Mouse (Mus musculus): Measurements from ENCODE around the gene Vmn2r48. TPM values are rescaled to one million over a fixed set of nuclear protein-coding genes. Genes with fewer than 3 reads are reported as not detected.

Gene Vmn2r48
- not detected for total RNA-seq (2023)

DNA sequence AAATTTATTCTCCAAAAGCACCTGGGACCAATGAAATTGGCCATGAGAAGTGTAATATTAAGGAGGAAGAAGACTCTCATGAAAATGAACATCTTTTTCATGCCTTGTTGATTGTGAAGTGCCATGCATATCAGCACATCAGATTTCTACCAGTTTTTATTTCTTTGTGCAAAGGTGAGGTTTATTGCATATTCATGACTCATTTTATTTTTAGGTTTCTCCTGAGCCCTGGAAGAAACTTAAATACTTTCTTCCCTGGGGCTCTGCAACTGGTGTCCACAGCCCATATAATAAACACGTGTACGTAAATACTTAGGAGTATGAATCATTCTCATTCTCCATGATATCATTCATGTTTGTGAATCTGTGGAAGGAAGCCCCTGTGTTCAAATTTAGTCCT lies at the start of gene Vmn2r48:
TSS of gene Vmn2r48 (minus strand) at position 101 of the 400 bp plus-strand sequence.

DNA sequence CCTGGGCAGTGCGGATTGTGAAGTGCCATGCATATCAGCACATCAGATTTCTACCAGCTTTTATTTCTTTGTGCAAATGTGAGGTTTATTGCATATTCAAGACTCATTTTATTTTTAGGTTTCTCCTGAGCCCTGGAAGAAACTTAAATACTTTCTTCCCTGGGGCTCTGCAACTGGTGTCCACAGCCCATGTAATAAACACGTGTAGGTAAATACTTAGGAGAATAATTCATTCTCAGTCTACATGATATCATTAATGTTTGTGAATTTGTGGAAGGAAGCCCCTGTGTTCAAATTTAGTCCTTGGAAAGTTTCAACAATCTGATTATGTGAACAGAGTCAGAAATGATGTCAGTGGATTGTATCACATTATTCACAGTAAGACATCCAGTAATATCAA lies 38.8 kb upstream of the Vmn2r48 start, which contains the start of gene Vmn2r49:
TSS of gene Vmn2r49 (minus strand) at position 101 of the 400 bp plus-strand sequence.

Other genes with a start within 250 kb of the Vmn2r48 start
- gene Vmn2r46, start 183.0 kb downstream of the Vmn2r48 start, total RNA-seq (2023): not detected
- not detected for gene Vmn2r47, start 112.3 kb downstream of the Vmn2r48 start, total RNA-seq (2023)
- gene Vmn2r49, start 38.7 kb upstream of the Vmn2r48 start, total RNA-seq (2023): not detected
- gene Vmn2r50, start 99.7 kb upstream of the Vmn2r48 start, total RNA-seq (2023): not detected
- gene Vmn2r51, start 152.2 kb upstream of the Vmn2r48 start, total RNA-seq (2023): not detected
- gene Vmn2r52, start 223.0 kb upstream of the Vmn2r48 start, total RNA-seq (2023): 0.21 TPM

All from CD4-positive naive resting alpha-beta T cell, adult 57 days (primary cell).